Mouse (Mus musculus): Measurements from ENCODE around the gene 4930595D18Rik. TPM values are rescaled to one million over a fixed set of nuclear protein-coding genes. Genes with fewer than 3 reads are reported as not detected.
A peak's percentile ranks its signal among the peaks of the same experiment; 100 is the strongest.

Gene 4930595D18Rik
- polyA plus RNA-seq, 1 experiment from 2014 or later: not detected

DNA sequence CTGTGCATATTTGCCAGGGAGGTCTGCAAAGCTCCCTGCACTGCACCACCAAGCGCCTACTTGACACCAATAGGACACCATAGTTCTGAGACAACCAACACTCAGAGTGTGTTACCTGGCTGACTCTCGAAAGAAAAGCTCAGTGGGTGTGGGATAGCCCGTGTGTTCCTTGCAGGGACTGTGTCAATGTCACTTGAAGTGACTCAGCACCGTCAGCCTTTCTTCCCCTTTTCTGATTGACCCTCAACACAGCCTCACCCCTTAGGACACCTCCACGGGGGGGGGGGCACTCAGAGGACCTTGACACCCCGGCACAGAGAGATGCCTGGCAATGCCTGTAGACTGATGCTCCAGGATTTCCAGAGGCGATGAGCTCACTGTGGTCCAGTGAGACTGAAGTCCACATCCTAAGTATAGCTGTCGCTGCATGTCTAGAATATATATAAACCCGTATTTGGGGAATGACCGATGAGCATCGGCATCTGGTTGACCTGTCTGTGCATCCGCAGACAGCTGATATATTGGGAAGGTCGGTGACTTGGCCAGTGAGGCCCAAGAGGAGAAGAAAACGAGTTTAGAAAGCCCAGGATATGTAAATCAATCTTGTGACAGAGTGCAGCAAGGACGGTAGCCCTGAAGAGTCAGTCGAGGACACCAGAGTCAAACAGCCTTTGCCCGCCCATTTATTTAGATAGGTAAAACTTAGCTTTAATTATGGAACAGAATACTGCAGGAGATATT, 34.6 kb downstream of the 4930595D18Rik start:
- Histone ChIP-seq H3K27me3 (ENCODE audit: insufficient read depth, low read length) (0 out of 2 replicates have a peak, but pooled peaks cover 3% of the 10 kb centered on the region), H3K4me2 (replicated peaks; ENCODE audit: low read depth, low read length) (0 out of 2 replicates have a peak overlapping the region, but pooled peaks have one; percentile 18), H3K9me3 (ENCODE audit: low read length) (no peaks in the 10 kb centered on the region), H3K36me3 (ENCODE audit: insufficient read depth, low read length) (no peaks in the 10 kb centered on the region), H3K4me3 (ENCODE audit: low read length) (no peak overlapping the region), H3K9ac (replicated peaks; ENCODE audit: low read length) (0 out of 2 replicates have a peak overlapping the region, but pooled peaks have one; percentile 16), H3K27ac (ENCODE audit: low read length) (no peak overlapping the region), H3K4me1 (ENCODE audit: insufficient read depth, low read length) (peaks cover 19% of the 10 kb centered on the region)
- WGBS: 56% methylated on average over 17 of the region's 17 CpGs
- ATAC-seq (ENCODE audit: low FRiP score, low TSS enrichment): no peak

DNA sequence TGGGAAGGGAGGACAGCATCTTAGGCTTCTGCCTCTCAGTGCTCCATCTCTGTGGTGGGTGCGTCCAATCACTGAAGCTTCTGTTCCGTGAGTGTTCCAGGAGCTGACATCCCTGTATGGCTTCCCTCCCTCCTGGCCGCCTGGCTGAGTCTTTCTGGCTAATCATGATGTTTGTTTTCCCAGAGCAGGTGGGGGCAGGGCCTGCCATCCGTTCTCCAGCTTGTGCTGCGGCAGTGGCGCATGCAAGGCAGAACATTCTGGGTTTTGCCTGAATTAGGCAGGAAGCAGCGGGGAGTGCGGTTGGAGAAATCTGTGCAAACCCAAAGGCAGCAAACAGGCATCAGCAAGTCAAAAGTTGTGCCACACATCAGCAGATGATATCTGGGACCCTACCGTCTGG, 39.0 kb downstream of the 4930595D18Rik start:
- H3K4me1 ChIP-seq (ENCODE audit: insufficient read depth, low read length): peaks cover 33% of the 10 kb centered on the region
- ATAC-seq (ENCODE audit: low FRiP score, low TSS enrichment): peak; percentile 7; the same call in 1 of the 2 replicates
- H3K4me2 ChIP-seq (replicated peaks; ENCODE audit: low read depth, low read length): no peak overlapping the region
- no peaks in the 10 kb centered on the region for H3K36me3 ChIP-seq (ENCODE audit: insufficient read depth, low read length)
- WGBS: 27% methylated on average over 9 of the region's 9 CpGs
- no peak overlapping the region for H3K4me3 ChIP-seq (ENCODE audit: low read length)
- H3K9me3 ChIP-seq (ENCODE audit: low read length): no peaks in the 10 kb centered on the region; the same call in 1 of the 2 replicates
- H3K27me3 ChIP-seq (ENCODE audit: insufficient read depth, low read length): 0 out of 2 replicates have a peak, but pooled peaks cover 3% of the 10 kb centered on the region
- H3K27ac ChIP-seq (ENCODE audit: low read length): no peak overlapping the region
- H3K9ac ChIP-seq (replicated peaks; ENCODE audit: low read length): no peak overlapping the region

DNA sequence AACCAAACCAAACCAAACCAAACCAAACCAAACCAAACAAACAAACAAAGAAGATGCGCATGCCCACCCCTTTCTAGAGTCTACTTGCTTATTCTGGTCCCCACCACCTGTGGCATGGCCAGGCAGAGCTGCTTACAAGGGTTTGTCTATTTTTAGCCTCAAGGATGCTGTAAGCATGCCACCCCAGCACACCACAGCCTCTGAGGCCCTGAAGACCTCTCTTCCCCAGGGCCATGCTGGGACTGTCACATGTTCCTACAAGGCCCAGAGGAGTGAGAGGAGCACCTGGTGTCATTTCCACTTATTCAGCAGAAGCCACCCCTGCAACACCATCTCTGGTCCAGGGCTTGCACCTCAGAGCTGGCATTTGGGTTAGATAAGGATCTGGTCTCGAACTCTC, 39.7 kb downstream of the 4930595D18Rik start:
- H3K27ac ChIP-seq (ENCODE audit: low read length): no peak overlapping the region
- no peak overlapping the region for H3K4me2 ChIP-seq (replicated peaks; ENCODE audit: low read depth, low read length)
- H3K36me3 ChIP-seq (ENCODE audit: insufficient read depth, low read length): no peaks in the 10 kb centered on the region
- peaks cover 27% of the 10 kb centered on the region for H3K4me1 ChIP-seq (ENCODE audit: insufficient read depth, low read length)
- H3K9me3 ChIP-seq (ENCODE audit: low read length): no peaks in the 10 kb centered on the region; the same call in 1 of the 2 replicates
- WGBS: 90% methylated on average over 2 of the region's 2 CpGs
- no peak; the same call in 1 of the 2 replicates for ATAC-seq (ENCODE audit: low FRiP score, low TSS enrichment)
- H3K27me3 ChIP-seq (ENCODE audit: insufficient read depth, low read length): 0 out of 2 replicates have a peak, but pooled peaks cover 3% of the 10 kb centered on the region
- H3K9ac ChIP-seq (replicated peaks; ENCODE audit: low read length): no peak overlapping the region
- no peak overlapping the region for H3K4me3 ChIP-seq (ENCODE audit: low read length)

- 0 out of 2 replicates have a peak, but pooled peaks have one; percentile 36 for ATAC-seq (ENCODE audit: low FRiP score, low TSS enrichment)
- Histone ChIP-seq H3K27me3 (ENCODE audit: insufficient read depth, low read length) (no peaks in the 10 kb centered on the region), H3K36me3 (ENCODE audit: insufficient read depth, low read length) (no peaks in the 10 kb centered on the region), H3K9me3 (ENCODE audit: low read length) (no peaks in the 10 kb centered on the region; the same call in 1 of the 2 replicates), H3K4me3 (ENCODE audit: low read length) (no peak overlapping the region), H3K4me2 (replicated peaks; ENCODE audit: low read depth, low read length) (peak overlapping the region; percentile 22), H3K27ac (ENCODE audit: low read length) (0 out of 2 replicates have a peak overlapping the region, but pooled peaks have one; percentile 53), H3K4me1 (ENCODE audit: insufficient read depth, low read length) (peaks cover 27% of the 10 kb centered on the region), H3K9ac (replicated peaks; ENCODE audit: low read length) (peak overlapping the region; percentile 36)
- 60% methylated on average over 16 of the region's 16 CpGs for WGBS
Measured at GRCm38 (mm10) chr12:111143509-111144063, 40.7 kb downstream of the 4930595D18Rik start.

DNA sequence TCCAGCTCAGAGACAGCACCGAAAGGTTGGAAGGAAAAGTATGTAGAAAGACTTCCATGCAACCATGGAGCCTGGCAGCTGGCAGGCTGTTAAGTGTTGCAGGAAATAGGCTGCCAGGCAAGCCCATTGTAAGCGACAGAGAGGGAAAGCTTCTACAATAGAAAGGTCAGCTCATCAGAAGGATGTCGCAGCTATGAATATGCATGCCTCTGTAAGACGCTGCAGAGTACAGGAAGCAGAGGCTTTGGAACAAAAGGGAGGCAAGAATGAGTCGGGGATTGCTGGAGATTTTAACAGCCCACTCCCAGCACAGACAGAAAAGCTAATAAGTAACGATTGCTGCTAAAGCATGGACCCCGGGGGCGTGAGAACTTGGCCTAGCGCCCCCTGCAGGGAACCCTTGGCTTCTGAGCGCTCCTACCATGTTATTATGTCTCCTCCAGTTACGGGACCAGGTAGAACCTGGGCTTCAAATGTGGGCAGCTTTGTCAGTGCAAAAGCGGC, 41.2 kb downstream of the 4930595D18Rik start:
- Histone ChIP-seq H3K36me3 (ENCODE audit: insufficient read depth, low read length) (no peaks in the 10 kb centered on the region), H3K27me3 (ENCODE audit: insufficient read depth, low read length) (no peaks in the 10 kb centered on the region), H3K4me1 (ENCODE audit: insufficient read depth, low read length) (peaks cover 27% of the 10 kb centered on the region), H3K9ac (replicated peaks; ENCODE audit: low read length) (peak overlapping the region; percentile 36), H3K27ac (ENCODE audit: low read length) (peak overlapping the region; percentile 53; the same call in 1 of the 2 replicates), H3K4me2 (replicated peaks; ENCODE audit: low read depth, low read length) (peak overlapping the region; percentile 22), H3K9me3 (ENCODE audit: low read length) (no peaks in the 10 kb centered on the region; the same call in 1 of the 2 replicates), H3K4me3 (ENCODE audit: low read length) (no peak overlapping the region)
- 19% methylated on average over 12 of the region's 12 CpGs for WGBS
- no peak for ATAC-seq (ENCODE audit: low FRiP score, low TSS enrichment)

- H3K27ac ChIP-seq (ENCODE audit: low read length): no peak overlapping the region
- no peaks in the 10 kb centered on the region for H3K27me3 ChIP-seq (ENCODE audit: insufficient read depth, low read length)
- H3K4me1 ChIP-seq (ENCODE audit: insufficient read depth, low read length): no peaks in the 10 kb centered on the region
- H3K4me3 ChIP-seq (ENCODE audit: low read length): no peak overlapping the region
- H3K9me3 ChIP-seq (ENCODE audit: low read length): no peaks in the 10 kb centered on the region; the same call in 1 of the 2 replicates
- WGBS: 65% methylated on average over 2 of the region's 2 CpGs
- H3K9ac ChIP-seq (replicated peaks; ENCODE audit: low read length): no peak overlapping the region
- ATAC-seq (ENCODE audit: low FRiP score, low TSS enrichment): no peak
- no peak overlapping the region for H3K4me2 ChIP-seq (replicated peaks; ENCODE audit: low read depth, low read length)
- no peaks in the 10 kb centered on the region for H3K36me3 ChIP-seq (ENCODE audit: insufficient read depth, low read length)
Measured at GRCm38 (mm10) chr12:111137079-111137478, 47.2 kb downstream of the 4930595D18Rik start.

DNA sequence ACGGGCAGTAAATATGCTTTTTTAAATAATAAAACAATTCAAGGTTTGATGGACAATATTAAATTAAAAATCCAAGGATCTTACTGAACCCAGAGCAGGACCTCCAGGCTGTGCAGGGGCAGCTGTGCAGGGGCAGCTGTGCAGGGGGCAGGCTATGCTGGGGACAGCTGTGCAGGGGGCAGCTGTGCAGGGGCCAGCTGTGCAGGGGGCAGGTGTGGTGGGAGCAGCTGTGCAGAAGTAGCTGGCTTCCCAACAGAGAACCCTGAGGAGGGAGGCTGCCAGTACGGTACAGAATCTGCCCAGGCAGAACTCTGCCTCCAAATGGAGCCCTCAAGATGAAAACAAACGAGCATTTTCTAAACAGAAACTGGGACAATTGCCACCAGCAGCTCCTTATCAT, 48.3 kb downstream of the 4930595D18Rik start:
- no peak overlapping the region for H3K4me2 ChIP-seq (replicated peaks; ENCODE audit: low read depth, low read length)
- H3K4me3 ChIP-seq (ENCODE audit: low read length): no peak overlapping the region
- no peak for ATAC-seq (ENCODE audit: low FRiP score, low TSS enrichment)
- H3K27me3 ChIP-seq (ENCODE audit: insufficient read depth, low read length): no peaks in the 10 kb centered on the region
- no peaks in the 10 kb centered on the region for H3K4me1 ChIP-seq (ENCODE audit: insufficient read depth, low read length)
- H3K36me3 ChIP-seq (ENCODE audit: insufficient read depth, low read length): no peaks in the 10 kb centered on the region
- no peaks in the 10 kb centered on the region for H3K9me3 ChIP-seq (ENCODE audit: low read length)
- no peak overlapping the region for H3K9ac ChIP-seq (replicated peaks; ENCODE audit: low read length)
- H3K27ac ChIP-seq (ENCODE audit: low read length): no peak overlapping the region
- 69% methylated on average over 3 of the region's 3 CpGs for WGBS

DNA sequence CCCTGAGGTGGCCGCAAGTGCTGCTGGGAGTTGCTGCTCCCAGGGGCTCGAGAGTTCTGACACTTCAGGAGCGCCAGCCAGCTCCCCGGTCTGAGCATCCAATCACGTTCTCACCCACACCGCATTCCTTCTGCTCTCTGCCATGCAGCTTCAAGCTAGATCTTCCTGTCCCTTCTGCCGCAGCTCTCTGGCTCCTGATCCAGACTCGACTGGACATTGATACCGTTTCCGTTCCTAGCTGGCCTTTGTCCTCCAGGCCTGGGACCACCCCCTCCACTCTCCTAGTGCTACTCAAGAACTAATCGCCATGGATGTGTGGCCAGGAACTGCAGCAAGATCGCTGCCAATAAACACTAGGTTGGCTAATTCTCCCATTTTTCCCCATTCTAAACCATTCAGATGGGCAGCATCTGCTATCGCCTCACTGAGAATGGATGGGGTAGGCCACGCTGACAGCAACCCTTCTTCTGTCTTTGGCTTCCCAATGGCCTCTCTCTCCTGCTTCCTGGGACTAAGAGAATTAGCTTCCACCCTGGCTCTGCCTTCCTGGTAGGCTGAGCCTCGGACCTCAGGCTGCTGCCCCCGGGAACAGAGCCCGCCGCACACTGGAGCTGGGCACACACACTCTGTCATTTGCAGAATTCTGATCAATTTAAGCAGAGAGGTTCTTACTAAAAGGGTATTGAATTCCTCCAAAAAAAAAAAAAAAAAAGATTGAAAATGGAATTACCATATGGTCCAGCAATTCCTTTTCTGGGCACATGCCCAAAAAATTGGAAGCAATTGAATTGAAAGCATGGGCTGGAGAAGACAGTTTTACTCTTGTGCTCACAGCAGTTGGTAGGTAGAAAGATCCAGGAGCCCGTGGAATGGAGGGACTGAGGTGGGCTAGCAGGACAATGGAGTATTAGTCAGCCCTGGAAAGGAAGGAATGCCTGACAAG, 49.2 kb downstream of the 4930595D18Rik start:
- Histone ChIP-seq H3K27me3 (ENCODE audit: insufficient read depth, low read length) (no peaks in the 10 kb centered on the region), H3K36me3 (ENCODE audit: insufficient read depth, low read length) (no peaks in the 10 kb centered on the region), H3K4me2 (replicated peaks; ENCODE audit: low read depth, low read length) (no peak overlapping the region), H3K9ac (replicated peaks; ENCODE audit: low read length) (no peak overlapping the region), H3K4me3 (ENCODE audit: low read length) (no peak overlapping the region), H3K9me3 (ENCODE audit: low read length) (peaks cover 5% of the 10 kb centered on the region; the same call in 1 of the 2 replicates), H3K4me1 (ENCODE audit: insufficient read depth, low read length) (no peaks in the 10 kb centered on the region), H3K27ac (ENCODE audit: low read length) (no peak overlapping the region)
- 71% methylated on average over 19 of the region's 19 CpGs for WGBS
- ATAC-seq (ENCODE audit: low FRiP score, low TSS enrichment): no peak

DNA sequence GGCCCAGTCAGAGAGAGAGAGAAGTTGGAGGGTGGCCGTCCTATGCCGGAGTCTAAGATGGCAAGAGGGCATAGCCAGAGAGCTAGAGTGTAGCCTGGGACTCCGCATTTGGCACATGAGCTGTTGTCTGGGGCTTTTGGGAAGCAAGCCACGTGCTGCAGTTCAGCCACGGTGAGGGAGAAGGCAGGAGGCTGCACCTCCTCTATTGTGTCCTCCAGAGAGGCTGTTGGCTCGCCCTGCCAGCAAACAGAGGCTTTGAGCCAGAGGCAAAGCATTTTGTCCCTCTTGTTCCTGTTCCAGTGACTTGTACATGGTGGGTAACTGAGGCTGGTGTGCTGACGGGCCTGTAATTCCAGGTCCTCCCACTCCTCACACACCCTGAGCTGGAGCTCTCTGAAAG, 50.1 kb downstream of the 4930595D18Rik start:
- Histone ChIP-seq H3K27ac (ENCODE audit: low read length) (no peak overlapping the region), H3K4me3 (ENCODE audit: low read length) (no peak overlapping the region), H3K9ac (replicated peaks; ENCODE audit: low read length) (no peak overlapping the region), H3K36me3 (ENCODE audit: insufficient read depth, low read length) (no peaks in the 10 kb centered on the region), H3K4me1 (ENCODE audit: insufficient read depth, low read length) (no peaks in the 10 kb centered on the region), H3K9me3 (ENCODE audit: low read length) (peaks cover 5% of the 10 kb centered on the region; the same call in 1 of the 2 replicates), H3K27me3 (ENCODE audit: insufficient read depth, low read length) (no peaks in the 10 kb centered on the region), H3K4me2 (replicated peaks; ENCODE audit: low read depth, low read length) (no peak overlapping the region)
- no peak for ATAC-seq (ENCODE audit: low FRiP score, low TSS enrichment)
- 84% methylated on average over 7 of the region's 7 CpGs for WGBS
